Mouse (Mus musculus) brain, embryonic 14.5 days (tissue): ENCODE measurements around the gene Cyb561a3.

Experiments
- CTCF ChIP-seq: fragments of 200-500 bp; IDR thresholded peaks from 2 replicates; pipeline ENCODE4 v1.5.1; 2012; ENCODE audit warnings: inconsistent platforms, mild to moderate bottlenecking, moderate library complexity, borderline replicate concordance; ENCODE audit not compliant: insufficient read depth, insufficient read length; ENCODE audit errors: extremely low read depth
- POLR2A ChIP-seq: fragments of 200-500 bp; IDR thresholded peaks from 2 replicates; pipeline ENCODE4 v1.6.1; 2012; ENCODE audit warnings: mild to moderate bottlenecking, inconsistent platforms, borderline replicate concordance; ENCODE audit not compliant: poor library complexity, insufficient read depth, insufficient read length, severe bottlenecking; ENCODE audit errors: extremely low read depth

DNA sequence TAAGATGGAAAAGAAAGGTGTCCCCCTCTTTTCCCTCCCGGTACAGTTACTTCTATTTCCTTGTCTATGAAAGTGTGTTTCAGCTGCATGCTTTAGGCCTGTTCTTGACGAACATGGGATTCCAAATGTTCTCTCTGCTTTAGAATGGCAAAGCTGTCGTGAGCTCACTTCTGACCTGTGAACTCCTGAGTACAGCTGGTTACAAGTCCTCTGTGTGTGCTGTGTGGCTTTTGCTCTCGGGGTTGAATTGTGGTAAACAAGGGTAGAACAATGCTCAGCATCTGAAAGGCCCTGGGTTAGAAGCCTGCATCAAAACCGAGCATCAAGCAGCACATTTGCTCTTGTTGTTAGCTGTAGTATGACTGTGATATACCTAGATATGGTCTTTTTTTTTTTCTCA lies 14.6 kb upstream of the Cyb561a3 start:
- TF ChIP-seq CTCF: no peak
- TF ChIP-seq POLR2A: no peak
